Mouse (Mus musculus) liver, embryonic 14.5 days (tissue): ENCODE results near the gene Pkd1.

ENCODE experiments used
- CTCF ChIP-seq: IDR thresholded peaks from 2 replicates; pipeline ENCODE4 v1.5.1; 2016; ENCODE audit warnings: antibody characterized with exemption, low read depth, control low read depth
- EP300 ChIP-seq: IDR thresholded peaks from 2 replicates; pipeline ENCODE4 v1.6.1; 2016; ENCODE audit warnings: antibody characterized with exemption, low read depth

DNA sequence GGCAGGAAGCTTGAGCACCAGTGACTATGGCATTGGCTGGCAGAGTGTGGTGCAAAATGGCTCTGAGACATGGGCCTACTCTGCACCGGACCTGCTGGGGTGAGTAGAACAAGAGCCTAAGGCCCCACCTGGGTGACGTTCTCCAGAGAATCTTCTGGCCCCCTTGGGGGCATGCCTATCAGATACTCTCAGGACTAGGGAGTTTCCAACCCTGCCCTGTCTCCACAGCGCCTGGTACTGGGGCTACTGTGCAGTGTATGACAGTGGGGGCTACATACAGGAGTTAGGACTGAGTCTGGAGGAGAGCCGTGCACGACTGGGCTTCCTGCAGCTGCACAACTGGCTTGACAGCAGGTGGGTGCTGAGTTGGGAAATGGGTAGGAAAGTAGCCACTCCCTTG, 43.6 kb downstream of the Pkd1 start:
- TF ChIP-seq CTCF (no peak), EP300 (no peak)
